Mouse (Mus musculus): ENCODE measurements at regions not wholly inside any gene's neighbourhood (a gene's known extent, or its start where the extent isn't known, plus 50 kb on each side); places are given as distances from the start of the nearest gene placed in this dataset.

DNA sequence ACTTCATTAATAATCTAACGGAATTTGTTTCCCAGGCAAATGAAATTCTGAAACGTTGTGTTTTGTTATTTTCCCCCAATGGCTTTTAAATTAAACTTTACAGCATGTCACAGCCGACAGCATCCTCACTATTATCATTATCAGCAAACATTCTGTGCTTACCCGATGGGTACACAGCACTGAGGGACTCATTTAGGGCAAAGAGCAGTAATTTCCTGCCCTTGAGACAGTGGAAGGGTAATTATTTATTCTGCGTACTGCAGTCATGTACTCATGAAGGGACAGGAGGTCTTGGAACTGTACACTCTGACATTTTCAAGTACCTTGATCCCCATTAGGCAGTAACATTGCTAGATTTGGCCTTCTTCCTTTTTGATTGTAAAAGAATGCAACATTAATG lies 235.5 kb upstream of the Fam3c start:
- H3K4me2 ChIP-seq (replicated peaks) = no peak overlapping the region
- no peak for ATAC-seq
- H3K4me3 ChIP-seq (replicated peaks) = no peak overlapping the region
- no peak overlapping the region for H3K27ac ChIP-seq
- H3K27me3 ChIP-seq (replicated peaks) = no peaks in the 10 kb centered on the region
- no peak overlapping the region for H3K9ac ChIP-seq
- H3K4me1 ChIP-seq (replicated peaks) = no peaks in the 10 kb centered on the region
- no peaks in the 10 kb centered on the region for H3K9me3 ChIP-seq
- H3K36me3 ChIP-seq = no peaks in the 10 kb centered on the region
- WGBS = 59% methylated on average over 5 of the region's 5 CpGs

DNA sequence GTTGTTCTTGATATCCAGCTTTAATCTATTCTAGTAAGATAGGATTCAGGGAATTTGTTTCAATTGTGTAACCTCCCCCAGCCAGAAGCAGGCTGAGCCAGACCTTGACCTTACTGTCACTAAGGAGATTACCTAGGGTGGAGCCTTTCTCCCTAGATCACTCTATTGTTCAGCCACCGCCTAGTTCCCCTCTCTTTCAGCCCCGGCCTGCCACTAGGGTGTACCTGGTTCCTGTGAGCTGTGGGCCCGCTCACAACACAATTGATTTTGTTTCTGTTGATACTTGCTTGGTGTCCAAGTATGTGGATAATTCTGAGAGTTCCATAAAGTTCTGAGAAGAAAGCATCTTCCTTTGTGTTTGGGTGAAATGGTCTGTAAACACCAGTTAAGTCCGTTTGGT lies 228.8 kb upstream of the Fam3c start:
- H3K9ac ChIP-seq = no peak overlapping the region
- H3K4me2 ChIP-seq (replicated peaks) = no peak overlapping the region
- no peaks in the 10 kb centered on the region for H3K27me3 ChIP-seq (replicated peaks)
- 58% methylated on average over 4 of the region's 4 CpGs for WGBS
- ATAC-seq = no peak
- H3K27ac ChIP-seq = no peak overlapping the region
- no peaks in the 10 kb centered on the region for H3K36me3 ChIP-seq
- H3K4me1 ChIP-seq (replicated peaks) = no peaks in the 10 kb centered on the region
- no peaks in the 10 kb centered on the region for H3K9me3 ChIP-seq
- no peak overlapping the region for H3K4me3 ChIP-seq (replicated peaks)

DNA sequence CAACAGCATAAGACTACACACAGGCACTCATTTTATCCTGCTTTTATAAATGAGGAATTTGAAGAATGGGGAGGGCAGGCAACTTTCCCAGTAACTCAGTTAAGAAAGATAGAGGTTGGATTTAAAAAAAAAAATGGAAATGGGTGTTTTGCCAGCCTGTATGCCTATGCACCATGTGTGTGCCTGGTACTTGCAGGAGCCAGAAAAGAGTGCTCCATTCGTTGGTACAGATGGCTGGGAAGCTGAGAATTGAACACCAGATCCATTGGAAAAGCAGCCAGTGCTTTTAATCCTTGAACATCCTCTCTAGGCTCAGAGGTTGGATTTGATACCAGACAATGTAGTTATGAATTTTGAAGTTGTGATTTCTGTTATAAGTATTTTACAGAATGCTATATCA lies 216.9 kb upstream of the Fam3c start:
- ATAC-seq = no peak
- no peak overlapping the region for H3K27ac ChIP-seq
- H3K4me3 ChIP-seq (replicated peaks) = no peak overlapping the region
- WGBS = 42% methylated on average over 1 of the region's 1 CpGs
- H3K9me3 ChIP-seq = no peaks in the 10 kb centered on the region
- no peak overlapping the region for H3K9ac ChIP-seq
- H3K36me3 ChIP-seq = no peaks in the 10 kb centered on the region
- H3K4me1 ChIP-seq (replicated peaks) = no peaks in the 10 kb centered on the region
- no peaks in the 10 kb centered on the region for H3K27me3 ChIP-seq (replicated peaks)
- H3K4me2 ChIP-seq (replicated peaks) = no peak overlapping the region

DNA sequence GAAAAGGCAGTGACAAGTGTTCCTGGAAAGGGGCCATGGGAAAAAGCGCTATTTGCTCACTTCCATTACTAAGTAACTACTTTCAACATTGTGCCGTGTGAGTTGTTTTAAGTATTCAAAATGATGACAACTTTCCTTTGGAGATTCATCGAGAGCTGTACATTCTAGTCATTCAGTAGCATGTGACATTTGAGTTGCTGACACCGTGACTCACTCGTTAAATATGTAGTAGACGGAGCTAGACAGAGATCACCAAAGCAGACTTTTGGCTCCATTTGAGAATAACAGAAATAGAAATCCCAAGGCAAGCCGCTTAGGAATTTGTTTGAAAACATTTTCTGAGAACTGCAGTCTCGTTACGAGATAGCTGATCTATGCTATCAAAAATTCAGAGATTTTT lies 211.8 kb upstream of the Fam3c start:
- no peak for ATAC-seq
- no peaks in the 10 kb centered on the region for H3K4me1 ChIP-seq (replicated peaks)
- H3K9ac ChIP-seq = no peak overlapping the region
- no peaks in the 10 kb centered on the region for H3K36me3 ChIP-seq
- no peaks in the 10 kb centered on the region for H3K9me3 ChIP-seq
- WGBS = 85% methylated on average over 9 of the region's 9 CpGs
- no peak overlapping the region for H3K27ac ChIP-seq
- H3K4me2 ChIP-seq (replicated peaks) = no peak overlapping the region
- no peaks in the 10 kb centered on the region for H3K27me3 ChIP-seq (replicated peaks)
- no peak overlapping the region for H3K4me3 ChIP-seq (replicated peaks)

DNA sequence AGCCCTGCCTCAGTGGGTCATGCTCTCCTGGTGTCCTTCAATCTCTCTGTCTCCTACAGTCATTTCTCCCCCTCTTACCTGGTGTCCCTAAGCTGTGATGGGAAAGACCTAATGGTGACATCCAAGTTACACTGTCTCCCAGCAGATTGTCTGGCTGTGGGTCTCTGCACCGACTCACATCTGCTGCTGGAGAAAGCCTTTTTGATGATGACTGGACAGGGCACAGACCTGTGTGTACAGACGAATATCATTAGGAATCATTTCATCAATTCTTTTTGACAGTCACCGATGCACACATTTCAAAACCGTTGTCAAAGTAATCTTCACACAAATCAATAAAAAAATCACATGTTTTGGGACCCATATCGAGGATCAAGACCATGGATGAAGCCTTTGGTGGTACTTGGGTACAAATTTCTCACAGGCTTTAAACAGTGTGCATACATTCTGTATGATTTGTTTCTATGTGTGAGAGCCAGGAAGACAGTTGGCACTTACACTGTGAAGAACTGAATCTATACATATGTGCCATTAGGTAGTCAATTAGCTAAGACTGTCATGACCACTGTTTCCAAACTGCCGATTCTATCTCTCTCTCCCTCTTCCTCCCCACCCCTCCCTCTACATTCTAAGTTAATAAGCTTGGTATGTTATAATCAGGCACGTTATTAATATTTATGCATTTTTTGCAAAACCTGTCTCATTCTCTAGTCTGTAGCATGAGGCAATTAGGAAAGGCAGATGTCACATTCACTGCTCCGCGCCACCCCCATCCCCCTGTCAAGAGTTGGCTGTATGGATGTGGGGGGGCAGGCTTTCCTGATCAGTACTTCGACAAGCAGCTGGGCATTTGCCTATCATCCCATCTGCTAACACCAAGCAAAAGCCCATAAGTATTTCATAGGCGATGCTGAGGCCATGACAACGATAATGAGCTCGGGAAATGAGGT lies 192.5 kb upstream of the Fam3c start:
- H3K27ac ChIP-seq = no peak overlapping the region
- no peaks in the 10 kb centered on the region for H3K36me3 ChIP-seq
- no peak overlapping the region for H3K9ac ChIP-seq
- no peaks in the 10 kb centered on the region for H3K9me3 ChIP-seq
- H3K4me2 ChIP-seq (replicated peaks) = no peak overlapping the region
- no peak for ATAC-seq
- no peak overlapping the region for H3K4me3 ChIP-seq (replicated peaks)
- WGBS = 84% methylated on average over 13 of the region's 13 CpGs
- H3K27me3 ChIP-seq (replicated peaks) = no peaks in the 10 kb centered on the region
- no peaks in the 10 kb centered on the region for H3K4me1 ChIP-seq (replicated peaks)

DNA sequence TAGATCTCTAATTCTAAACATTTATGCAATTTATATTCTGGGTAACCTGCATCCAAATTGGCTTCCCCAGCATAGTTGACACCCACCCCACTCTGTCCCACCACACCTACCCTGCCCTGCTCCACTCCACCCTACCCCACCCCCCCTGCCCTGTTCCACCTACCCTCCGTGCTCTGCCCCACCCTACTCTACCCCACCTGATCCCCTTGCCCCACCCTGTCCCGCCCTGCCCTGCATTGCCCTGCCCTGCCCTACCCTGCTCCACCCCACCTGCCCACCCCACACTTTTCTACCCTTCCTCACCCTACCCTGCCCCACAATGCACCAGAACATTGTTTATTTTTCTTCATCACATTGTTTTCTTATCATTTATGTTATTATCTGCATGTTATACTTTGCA lies 185.6 kb upstream of the Fam3c start:
- Histone ChIP-seq H3K9ac (no peak overlapping the region), H3K27me3 (replicated peaks) (no peaks in the 10 kb centered on the region), H3K36me3 (no peaks in the 10 kb centered on the region), H3K4me2 (replicated peaks) (no peak overlapping the region), H3K4me1 (replicated peaks) (no peaks in the 10 kb centered on the region), H3K9me3 (no peaks in the 10 kb centered on the region), H3K27ac (no peak overlapping the region), H3K4me3 (replicated peaks) (no peak overlapping the region)
- no peak for ATAC-seq
- WGBS = 56% methylated on average over 2 of the region's 2 CpGs

DNA sequence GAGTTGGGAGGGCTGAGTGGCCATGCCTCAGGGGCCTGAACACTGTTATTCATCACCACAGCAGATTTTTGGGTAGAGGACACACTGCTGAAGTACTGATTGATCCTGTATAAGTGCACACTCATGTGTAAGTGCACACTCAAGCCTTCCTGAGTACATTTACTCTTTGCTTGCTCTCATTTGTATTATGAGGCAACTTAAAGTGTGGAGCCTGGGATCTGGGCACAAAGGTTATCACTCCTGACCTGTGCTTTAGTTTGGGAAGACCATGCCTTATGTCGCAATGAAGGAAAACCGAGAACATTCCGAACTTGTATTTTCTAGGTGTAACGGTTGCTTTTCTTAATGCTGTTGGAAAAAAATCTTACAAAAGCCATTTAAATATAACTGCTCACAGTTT lies 182.2 kb upstream of the Fam3c start:
- ATAC-seq = no peak
- no peaks in the 10 kb centered on the region for H3K4me1 ChIP-seq (replicated peaks)
- H3K27ac ChIP-seq = no peak overlapping the region
- no peaks in the 10 kb centered on the region for H3K36me3 ChIP-seq
- 89% methylated on average over 4 of the region's 4 CpGs for WGBS
- H3K27me3 ChIP-seq (replicated peaks) = no peaks in the 10 kb centered on the region
- H3K4me3 ChIP-seq (replicated peaks) = no peak overlapping the region
- H3K9ac ChIP-seq = no peak overlapping the region
- H3K9me3 ChIP-seq = no peaks in the 10 kb centered on the region
- no peak overlapping the region for H3K4me2 ChIP-seq (replicated peaks)

DNA sequence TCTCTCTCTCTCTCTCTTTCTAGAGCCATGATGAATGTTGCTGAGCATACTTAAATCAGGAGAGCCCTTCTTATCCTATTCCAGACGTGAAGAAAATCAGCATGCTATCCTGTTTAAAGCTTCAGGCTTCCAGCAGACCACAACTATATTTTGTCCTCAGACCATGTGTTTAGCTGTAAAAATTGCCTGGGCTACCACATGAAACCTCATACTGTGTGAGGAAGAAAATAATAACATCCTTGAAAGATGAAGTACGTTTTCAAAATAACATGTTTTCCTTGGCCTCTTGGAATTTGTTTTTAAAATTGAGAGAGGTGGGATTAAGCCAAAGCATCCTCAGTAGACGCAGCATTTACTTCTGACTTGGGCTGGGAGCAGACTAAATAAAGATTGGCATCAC lies 168.3 kb upstream of the Fam3c start:
- WGBS = 61% methylated on average over 3 of the region's 3 CpGs
- no peaks in the 10 kb centered on the region for H3K9me3 ChIP-seq
- no peaks in the 10 kb centered on the region for H3K27me3 ChIP-seq (replicated peaks)
- no peak for ATAC-seq
- no peak overlapping the region for H3K4me3 ChIP-seq (replicated peaks)
- H3K4me1 ChIP-seq (replicated peaks) = no peaks in the 10 kb centered on the region
- H3K9ac ChIP-seq = no peak overlapping the region
- H3K4me2 ChIP-seq (replicated peaks) = no peak overlapping the region
- H3K27ac ChIP-seq = no peak overlapping the region
- no peaks in the 10 kb centered on the region for H3K36me3 ChIP-seq

DNA sequence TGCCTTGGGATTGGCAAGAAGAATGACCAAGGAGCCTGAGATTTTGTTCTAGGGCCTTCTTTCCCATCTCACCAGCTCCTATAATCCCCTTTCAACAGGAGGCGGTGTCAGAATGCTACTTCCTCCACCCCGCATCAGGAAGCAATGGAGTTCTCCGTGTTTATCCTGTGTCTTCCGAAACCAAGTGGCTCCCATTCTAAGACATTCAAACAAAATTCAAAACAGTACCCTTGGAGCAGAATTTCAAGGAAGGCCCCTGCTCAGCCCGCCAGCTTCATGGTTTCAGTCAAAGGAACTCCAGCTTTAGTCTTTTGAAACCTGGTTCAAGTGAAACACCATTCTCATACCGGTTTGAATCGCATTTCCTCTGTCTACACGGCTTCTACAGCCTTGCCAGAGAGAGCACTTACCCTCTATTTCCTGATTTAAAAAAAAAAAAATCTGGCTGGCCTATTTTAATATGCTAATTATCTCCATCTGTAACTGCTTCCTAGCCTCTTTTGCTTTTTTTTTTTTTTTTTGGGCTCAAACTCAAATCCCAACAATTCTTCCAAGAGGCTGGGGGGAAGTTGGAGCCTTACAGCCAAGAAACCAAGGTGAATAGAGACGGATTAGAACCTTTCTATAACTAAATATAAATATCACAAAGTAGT lies 167.7 kb upstream of the Fam3c start:
- Histone ChIP-seq H3K4me1 (replicated peaks) (no peaks in the 10 kb centered on the region), H3K9me3 (no peaks in the 10 kb centered on the region), H3K4me3 (replicated peaks) (no peak overlapping the region), H3K9ac (no peak overlapping the region), H3K27me3 (replicated peaks) (no peaks in the 10 kb centered on the region), H3K4me2 (replicated peaks) (no peak overlapping the region), H3K27ac (no peak overlapping the region), H3K36me3 (no peaks in the 10 kb centered on the region)
- 85% methylated on average over 9 of the region's 9 CpGs for WGBS
- no peak for ATAC-seq

DNA sequence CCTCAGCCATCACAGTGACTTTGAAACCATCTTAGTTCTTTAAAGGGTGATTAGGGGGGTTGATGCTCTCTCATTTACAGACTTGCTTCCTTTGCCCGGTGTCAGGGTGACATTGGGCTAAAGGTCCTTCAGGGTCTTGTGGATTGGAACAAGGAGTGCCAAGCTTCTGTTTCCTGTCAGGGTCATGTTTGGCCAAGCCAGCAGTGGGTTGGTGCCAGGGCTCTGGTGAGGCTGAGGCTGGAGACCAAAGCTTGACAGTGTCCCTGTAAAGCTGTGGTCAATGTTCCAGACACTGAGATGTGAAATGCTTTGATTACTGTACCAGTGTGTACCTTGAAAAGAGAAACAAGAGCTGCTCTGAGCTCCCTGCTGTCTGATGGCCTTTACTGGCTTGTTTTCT lies 150.8 kb upstream of the Fam3c start:
- Histone ChIP-seq H3K4me1 (replicated peaks) (no peaks in the 10 kb centered on the region), H3K27me3 (replicated peaks) (no peaks in the 10 kb centered on the region), H3K9ac (no peak overlapping the region), H3K4me3 (replicated peaks) (no peak overlapping the region), H3K27ac (no peak overlapping the region), H3K36me3 (no peaks in the 10 kb centered on the region), H3K4me2 (replicated peaks) (no peak overlapping the region), H3K9me3 (no peaks in the 10 kb centered on the region)
- 88% methylated on average over 1 of the region's 1 CpGs for WGBS
- ATAC-seq = no peak

DNA sequence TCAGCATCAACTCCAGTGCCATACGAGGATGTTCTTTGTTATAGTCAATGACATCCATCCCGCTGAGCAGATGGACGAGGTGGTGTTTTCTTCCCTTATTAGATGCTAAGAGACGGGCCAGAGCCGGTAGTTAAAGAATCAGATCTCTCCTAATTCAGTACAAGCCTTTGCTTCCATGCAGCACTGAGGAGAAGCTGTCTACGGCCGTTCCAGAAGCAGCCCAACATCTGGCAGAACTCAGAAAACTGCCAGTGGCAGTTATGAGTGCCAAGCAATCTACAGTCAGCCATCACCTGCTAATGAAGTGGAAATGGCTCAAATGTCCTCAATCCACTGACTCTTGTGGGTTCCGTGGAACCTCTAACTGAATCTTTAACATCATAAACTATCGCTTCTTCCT lies 141.3 kb upstream of the Fam3c start:
- WGBS = 78% methylated on average over 9 of the region's 9 CpGs
- no peaks in the 10 kb centered on the region for H3K9me3 ChIP-seq
- H3K4me2 ChIP-seq (replicated peaks) = no peak overlapping the region
- H3K9ac ChIP-seq = no peak overlapping the region
- H3K27ac ChIP-seq = no peak overlapping the region
- no peaks in the 10 kb centered on the region for H3K27me3 ChIP-seq (replicated peaks)
- no peaks in the 10 kb centered on the region for H3K36me3 ChIP-seq
- no peak for ATAC-seq
- H3K4me3 ChIP-seq (replicated peaks) = no peak overlapping the region
- H3K4me1 ChIP-seq (replicated peaks) = no peaks in the 10 kb centered on the region

DNA sequence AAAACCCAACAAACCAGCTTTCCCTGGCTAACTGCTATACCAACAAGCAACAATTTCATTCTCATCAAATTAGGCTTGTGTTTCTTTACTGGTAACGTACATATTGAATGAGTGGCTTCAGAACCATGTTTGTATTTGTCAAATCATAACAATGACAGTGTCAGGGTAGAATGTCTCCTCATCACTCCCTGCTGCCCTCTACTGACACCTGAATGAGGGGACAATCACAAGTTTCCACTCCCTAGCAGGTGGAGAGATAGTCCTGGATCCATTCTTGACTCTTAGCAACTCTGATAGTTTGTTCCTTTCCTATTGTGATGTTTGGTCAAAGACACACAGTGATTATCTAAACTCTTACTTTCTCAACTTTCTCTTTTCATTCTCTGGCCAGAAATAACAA lies 140.4 kb upstream of the Fam3c start:
- 93% methylated on average over 1 of the region's 1 CpGs for WGBS
- H3K4me1 ChIP-seq (replicated peaks) = no peaks in the 10 kb centered on the region

More for the DNA sequence above, 140.4 kb upstream of the Fam3c start:
- no peak for ATAC-seq
- no peaks in the 10 kb centered on the region for H3K36me3 ChIP-seq
- no peak overlapping the region for H3K4me3 ChIP-seq (replicated peaks)
- H3K9ac ChIP-seq = no peak overlapping the region
- H3K27ac ChIP-seq = no peak overlapping the region
- H3K27me3 ChIP-seq (replicated peaks) = no peaks in the 10 kb centered on the region
- no peak overlapping the region for H3K4me2 ChIP-seq (replicated peaks)
- H3K9me3 ChIP-seq = no peaks in the 10 kb centered on the region
